Mouse (Mus musculus) ovary, postnatal 10 days (tissue): ENCODE measurements around the gene Dll3.

Source experiments
- DNase-seq: peaks from one replicate; pipeline ENCODE4 v3.0.0; 2022; ENCODE audit warnings: low spot score

Dll3 gene

DNA sequence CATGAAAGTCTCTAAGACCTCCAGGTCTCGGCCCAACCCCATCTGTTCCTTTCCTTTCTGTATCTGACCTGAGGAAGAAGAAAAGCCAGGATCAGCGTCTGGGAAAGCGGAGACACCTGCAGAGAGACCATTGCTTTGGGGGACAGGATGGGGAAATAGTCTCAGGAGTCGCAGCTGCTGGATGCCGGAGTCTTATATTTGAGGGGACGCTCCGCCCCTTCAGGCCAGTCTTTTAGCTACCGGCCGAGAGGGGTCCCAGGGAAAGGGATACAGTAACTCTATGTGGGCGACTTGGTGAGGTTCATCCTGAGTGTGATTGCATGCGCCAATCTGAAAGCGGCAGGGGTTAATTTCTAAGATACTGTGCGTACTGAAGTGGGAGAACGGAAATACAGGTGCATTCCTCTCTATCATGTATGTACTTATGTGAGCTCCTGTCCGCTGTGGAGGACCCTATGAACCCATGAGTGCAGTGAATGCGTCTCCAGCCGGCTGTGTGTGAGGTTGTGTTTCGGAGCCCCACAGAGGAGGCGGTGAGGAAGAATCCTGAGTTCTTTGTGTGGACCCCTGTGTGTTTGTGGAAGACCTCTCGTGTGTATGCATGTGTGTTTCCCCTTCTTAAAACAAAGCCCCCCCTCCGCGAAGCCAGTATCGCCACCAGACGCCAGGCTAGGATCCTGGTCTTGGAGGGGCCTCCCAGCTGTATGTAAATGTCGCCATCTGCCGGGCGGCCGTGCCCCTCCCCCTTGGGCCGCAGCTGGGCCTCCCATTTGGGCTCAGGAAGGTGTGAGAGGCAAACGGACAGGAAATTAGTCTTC, at the start of gene Dll3:
Gene Dll3 (minus strand): TSS at position 623 of the 818 bp plus-strand sequence.
- DNase-seq, result no peak

DNA sequence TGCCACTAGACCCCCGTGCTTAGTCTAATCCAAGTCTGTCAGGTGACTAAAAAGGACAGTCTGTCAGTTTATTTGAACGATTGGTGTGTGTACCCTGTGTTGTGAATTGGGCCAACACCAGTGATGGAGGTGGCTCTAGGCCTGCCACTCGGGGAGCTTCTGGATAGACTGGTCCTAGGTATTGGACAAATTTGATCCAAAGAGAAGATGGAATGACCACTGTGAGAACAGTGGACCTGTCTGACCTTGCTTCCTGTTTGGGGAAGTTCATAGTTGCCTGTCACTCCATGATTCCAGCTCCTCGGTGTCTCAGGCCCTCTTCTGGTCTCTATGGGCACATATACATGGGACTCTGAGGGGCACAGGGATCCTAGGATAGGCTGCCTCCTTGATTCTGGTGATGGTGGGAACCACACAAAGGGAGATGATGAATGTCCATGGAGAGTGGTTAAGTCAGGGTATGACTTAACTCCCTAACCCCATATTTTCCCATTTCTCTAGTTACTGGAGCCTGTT, 49.7 kb upstream of the Dll3 start:
- DNase-seq, result no peak

DNA sequence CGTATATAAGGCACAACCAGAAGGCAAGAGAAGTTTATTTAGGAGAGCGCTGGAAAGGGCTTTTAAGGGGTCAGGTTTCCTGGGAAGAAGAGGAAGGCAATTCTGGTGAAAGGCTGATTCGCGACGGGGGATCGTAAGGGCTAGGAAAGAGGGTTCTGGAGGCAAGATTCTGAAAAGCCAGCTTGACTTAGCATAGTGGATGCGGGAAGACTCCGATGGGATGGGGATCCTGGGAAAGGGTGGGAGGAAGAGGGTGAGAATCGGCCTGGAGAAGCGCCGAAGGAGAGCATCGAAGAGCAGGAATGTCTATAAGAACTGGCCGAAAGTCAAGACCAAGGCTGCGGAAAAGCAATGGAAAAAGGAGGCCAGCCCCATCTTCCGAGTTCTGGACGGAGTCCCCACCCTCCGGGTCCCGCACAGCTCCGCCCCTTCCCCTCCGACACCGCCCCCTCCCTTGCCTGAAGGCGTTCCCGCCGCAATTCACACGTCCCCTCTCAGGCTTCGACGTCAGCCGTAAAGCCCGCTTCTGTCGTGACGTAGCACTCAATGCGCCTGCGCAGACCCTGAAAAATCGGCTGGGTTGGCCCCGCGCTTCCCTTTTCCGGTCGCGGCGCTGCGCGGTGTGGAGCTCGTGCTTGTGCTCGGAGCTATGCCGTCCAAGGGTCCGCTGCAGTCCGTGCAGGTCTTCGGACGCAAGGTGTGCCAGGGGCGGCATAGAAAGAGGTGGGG, 48.3 kb upstream of the Dll3 start, which contains the start of gene Rps16:
Gene Rps16 (plus strand): TSS at position 498 of the 729 bp plus-strand sequence.
- DNase-seq, result peak; percentile 98

DNA sequence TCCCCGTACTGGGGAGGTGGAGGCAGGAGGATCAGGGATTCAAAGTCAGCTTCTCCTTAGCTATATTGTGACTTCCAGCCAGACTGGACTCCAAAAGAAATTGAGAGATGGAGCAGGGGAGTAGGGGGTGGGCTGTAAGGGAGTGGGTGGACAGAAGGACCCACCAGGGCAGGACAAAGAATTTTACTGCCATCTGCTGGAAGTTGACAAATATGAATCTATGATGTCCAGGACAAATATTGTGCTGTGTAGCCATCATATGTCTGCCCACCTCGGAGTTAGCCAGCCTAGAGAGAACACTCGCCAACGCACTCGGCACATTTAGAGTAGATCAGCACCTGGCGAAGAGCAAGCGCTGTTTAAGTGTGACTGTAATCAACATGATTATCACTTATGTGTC, 46.6 kb upstream of the Dll3 start:
- DNase-seq, result no peak

DNA sequence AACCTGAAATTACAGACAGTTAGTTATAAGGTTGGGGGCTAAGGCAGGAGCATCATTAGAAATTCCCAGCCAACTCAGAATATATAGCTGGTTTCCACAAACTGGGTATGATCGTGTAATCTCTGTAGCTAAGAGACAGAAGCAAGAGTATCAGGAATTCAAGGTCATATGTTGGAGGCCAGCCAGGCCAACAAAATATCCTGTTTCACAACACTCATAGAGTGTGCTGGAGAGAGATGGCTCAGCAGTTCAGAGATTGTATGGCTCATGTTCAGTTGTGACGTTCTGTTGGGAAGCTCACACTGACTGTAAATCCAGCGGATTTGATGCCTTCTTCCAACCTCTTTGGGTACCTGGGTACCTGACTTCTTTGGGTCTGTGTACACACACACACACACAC, 45.7 kb upstream of the Dll3 start:
- no peak for DNase-seq

DNA sequence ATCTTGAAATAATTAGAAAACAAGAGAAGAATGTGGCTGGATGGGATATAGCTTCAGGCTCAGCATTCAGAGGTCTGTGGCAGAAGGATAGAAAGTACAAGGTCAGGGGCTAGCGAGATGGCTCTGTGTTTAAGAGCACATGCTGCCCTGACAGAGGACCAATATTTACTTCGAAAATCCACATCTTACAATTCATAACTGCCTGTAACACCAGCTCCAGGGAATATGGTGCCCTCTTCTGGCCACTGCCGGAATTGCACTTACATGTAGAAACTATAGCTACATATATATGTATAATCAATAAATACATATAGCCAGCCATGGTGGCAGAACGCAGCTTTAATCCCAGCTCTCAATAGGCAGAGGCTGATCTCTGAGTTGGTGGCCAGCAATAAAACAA, 42.6 kb upstream of the Dll3 start:
- DNase-seq, result peak; percentile 42

DNA sequence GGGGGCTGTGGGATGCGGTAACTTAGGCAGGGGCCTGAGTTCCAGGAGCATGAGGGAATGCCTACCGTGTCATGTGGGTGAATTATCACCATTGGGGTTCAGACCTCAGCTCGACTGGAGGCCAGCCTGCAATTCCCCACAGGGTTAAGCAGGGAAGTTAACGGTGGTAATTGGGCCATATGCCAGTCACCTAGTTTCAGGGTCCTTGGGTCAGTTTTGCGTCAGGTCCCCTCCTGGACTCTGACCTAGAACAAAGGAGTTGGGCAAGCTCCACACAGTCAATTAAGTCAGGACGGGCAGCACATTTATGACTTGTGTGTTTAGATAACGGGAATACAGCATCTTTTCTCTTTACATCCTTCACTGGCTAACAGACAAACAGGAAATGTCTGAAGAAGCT, 39.3 kb upstream of the Dll3 start:
- no peak for DNase-seq

DNA sequence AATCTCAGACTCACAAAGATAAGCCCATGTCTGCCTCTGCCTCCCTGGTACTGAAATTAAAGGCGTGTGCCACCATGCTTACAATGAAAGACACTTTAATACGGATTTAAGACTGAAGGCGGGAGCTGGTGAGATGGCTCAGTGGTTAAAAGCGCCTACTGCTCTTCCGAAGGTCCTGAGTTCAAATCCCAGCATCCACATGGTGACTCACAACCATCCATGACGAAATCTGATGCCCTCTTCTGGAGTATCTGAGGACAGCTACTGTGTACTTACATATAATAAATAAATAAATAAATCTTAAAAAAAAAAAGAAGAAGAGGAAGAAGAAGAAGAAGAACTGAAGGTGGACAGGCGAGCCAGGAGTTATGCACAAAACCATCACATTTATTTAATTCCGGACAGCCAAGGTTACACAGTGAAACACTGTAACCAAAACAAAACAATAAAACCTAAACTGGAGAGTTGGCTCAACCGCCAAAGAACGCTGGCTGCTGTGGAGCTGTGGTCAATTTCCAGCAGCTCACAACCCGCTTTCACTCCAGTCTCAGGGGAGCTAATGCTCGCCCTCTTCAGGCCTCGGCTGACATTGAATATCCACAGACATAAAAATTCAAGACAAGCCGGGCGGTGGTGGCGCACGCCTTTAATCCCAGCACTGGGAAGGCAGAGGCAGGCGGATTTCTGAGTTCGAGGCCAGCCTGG, 37.3 kb upstream of the Dll3 start:
- no peak for DNase-seq

DNA sequence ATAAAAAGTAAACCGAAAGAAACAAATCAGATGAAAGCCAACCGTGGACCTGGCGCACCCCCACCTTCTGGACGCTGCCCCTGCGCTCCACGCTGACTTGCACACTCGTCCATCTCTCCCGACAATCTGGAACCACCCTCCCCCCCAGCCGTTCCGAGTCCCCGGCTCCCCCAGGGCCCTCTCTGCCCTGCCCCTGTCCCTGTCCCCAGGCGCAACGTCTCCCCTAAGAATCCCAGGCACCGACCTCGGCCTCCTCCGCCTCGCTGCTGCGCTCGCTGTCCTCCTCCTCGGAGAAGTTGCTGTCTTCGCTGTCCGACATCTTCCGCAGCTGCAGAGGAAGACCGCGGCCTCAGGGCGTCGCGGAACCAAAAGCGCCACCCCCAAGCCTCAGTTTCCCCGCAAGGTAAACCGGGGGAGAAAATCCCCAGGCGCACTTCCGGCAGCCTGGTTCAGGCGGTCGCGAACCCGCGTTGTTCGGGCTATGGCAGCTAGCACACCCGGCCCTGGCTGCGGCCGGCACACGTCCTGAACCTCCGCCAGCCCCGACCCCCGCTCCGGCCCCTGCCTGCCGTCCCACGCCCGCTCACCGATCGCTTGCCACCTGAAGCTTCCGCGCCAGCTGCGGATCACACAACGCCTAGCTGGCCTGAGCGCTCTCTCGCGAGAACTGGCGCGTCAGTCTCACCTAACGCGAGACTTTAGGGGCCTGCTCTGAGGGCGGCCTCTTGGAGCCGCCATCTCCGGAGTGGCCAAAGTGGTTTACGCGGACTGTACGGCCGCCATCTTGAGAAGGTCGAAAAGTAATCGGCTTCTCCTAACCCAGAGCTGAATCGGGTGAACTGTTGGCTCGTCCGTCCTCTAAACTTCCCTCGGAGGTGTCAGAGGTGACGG, 36.3 kb upstream of the Dll3 start, which contains the start of gene Supt5:
Gene Supt5 (minus strand): TSS at position 639 of the 891 bp plus-strand sequence.
- DNase-seq, result peak; percentile 79

DNA sequence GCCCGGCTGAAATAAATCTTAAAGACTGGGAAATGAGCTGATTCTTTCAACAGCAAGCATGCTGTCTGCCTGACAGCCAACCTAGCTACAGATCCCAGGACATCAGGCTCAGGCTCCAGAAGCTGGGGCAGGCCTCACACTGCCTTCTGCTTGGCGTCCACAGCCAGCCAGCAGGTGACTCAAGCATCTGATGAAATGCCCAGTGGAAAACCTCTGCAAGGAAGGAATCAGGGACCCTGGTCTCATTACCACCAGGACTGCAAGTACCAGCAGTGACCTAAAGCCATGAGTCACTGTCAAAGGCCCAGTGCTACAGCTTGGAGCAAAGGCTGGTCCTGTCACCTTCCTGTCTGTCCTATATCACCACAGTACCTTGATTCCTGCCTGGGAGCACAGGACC, 33.4 kb upstream of the Dll3 start:
- no peak for DNase-seq

DNA sequence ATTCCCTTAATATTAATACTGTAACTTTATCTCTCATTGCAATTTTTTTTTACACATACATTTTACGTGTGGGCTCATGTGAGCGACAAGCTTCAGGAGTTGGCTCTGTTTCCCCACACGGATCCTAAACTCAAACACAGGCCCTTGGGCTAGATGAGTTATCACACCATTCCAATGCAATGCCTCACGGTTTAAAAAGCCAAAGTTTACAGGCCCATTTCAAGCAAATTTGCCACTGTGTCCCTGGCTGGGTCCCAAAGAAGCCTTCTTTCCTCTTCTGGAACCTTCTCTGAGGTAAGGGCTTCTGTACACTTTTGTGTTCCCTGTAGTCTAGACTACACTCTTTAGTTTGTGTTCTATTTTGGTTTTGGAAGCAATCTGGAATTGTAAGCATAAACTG, 32.5 kb upstream of the Dll3 start:
- DNase-seq, result no peak

DNA sequence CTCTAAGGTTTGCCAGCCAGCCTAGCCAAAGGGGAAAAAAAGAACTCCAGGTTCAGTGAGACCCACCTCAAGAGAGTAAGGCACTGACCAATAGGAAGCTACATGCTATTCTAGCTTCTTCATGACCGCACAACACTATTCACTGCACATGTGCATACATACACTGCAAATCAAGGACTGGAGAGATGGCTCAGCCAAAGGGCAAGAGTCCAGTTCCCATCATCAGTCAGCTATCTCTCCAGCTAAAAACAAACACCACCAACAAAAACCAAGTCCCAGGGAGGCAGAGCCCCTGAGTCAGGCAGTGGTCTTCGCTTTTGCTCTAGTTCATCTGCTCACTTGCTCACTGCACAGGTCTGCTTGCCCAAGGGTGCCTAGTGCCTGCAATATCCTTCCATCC, 26.2 kb upstream of the Dll3 start:
- no peak for DNase-seq

DNA sequence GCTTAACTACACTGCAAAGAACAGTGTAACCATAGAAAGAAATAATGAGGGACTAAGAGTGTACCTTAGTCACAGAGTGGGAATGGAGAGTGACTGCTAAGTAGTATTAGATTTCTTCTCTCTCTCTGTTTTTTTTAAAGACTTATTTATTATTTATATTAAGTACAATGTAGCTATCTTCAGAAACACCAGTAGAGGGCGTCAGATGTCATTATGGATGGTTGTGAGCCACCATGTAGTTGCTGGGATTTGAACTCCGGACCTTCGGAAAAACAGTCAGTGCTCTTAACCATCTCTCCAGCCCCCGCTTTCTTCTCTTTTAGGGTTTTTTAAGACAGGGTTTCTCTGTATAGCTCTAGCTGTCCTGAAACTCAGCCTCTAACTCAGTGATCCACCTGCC, 24.4 kb upstream of the Dll3 start:
- DNase-seq, result no peak

DNA sequence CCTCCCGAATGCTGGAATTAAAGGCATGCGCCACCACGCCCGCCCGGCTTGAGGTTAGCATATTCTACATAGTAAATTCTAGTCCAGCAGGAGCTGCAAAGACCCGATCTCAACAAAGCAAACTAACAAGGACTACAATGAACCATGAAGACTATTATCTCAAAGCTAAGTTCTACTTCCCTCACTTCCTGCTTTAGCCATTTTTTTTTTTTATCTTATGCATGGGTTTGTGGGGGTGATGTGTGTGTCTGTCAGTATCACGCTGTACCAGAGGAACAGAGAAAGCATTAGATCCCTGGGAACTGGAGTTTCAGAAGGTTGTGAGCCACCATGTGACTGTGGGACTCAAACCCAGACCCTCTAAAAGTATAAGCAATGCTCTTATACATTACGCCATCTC, 23.3 kb upstream of the Dll3 start:
- DNase-seq, result no peak

DNA sequence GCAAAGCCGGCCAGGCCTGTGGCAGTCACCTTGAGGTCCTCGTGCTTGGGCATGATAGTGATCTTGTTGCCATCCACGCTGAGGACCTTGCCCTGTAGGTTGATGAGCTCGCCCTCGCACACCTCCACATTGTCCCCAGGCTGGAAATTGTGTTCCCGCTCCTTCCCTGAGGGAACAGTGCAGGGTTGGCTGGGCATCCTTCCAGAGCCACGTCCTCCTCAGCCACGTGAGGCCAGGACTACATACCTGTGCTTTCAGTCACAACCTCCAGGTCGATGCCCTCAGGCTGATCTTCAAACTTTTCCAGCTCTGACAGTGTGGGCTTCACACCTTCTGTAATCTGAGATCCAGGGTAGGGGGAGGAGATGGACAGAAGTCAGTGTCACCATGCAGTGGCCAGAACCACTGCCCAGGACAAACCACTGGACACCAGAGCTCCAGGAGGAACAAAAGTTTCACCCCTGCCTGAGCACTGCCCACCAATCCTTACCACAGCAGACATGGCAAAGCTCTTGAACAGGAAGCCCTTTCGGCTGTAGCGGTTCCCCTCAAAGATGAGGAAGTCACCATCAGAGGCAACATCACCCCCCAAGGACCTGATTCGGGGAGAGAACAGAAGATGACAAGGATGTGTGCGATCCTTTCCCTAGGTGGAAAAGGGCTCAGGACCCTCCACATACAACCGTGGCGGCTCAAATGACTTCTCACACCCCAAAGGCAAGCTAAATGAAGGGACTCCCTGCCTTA, 20.1 kb upstream of the Dll3 start:
- DNase-seq, result no peak

DNA sequence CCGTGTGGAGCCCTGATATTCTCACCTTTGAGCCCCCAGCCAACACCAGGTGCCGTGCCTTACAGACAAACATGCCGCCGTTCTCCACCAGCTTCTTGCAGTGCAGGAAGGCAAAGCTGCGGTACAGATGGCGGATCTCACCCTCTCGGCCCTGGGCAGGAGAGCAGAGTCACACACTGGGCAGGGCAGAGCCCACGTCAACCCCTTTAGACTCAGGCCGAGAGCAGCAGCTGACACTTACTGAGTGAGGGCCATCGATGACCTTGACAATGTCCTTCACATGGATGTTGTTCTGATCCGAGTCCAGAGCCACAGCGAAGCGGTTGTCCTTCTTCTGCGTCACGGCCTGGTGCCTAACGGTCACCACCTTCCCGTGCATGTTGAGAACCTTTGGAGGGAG, 16.7 kb upstream of the Dll3 start:
- no peak for DNase-seq

DNA sequence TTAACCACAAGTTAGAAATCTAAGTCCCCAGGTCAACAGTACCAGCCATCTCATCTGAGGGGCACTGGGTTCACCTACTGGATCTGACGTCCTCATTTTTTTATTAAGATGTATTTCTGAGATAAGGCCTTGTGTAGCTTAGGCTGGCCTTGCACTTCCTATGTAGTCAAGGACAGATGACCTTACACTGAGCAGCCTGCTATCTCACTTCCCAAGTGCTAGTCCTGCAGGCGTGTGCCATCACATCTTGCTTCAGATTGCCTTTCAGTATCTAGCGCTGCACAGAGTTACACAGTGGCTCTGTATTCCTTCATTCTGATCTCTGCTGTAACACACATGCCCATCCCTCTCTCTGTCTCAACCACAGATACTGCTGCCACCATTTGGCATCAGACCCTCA, 16.0 kb upstream of the Dll3 start:
- no peak for DNase-seq

DNA sequence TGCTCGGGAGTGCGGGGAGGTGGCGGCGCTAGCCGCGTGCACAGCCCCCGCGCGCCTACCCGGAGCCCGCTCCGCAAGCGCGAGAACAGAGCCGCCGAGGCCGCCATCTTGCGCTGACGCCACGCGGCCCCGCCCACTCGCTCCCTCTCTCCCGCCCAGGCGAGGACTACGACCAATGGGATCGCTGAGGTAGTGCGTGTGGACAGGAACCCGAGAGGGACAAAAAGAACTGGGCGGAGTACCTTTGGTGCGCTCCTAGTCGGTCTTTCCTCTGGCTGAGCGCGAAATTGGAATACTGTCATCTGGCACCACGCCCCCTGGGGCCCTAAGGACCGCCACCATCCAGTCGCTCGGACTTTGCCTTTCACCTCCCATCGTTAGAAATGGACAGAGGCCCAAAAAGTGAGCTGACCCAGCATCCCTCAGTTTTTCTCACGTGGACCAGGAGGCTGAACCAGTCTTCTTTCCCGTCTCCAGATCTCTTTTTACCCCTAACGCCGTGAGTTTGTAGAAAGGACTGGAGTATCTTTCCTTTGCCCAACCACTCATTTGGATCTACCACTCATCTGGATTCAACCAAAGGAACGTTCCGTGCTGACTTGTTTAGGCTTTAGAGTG, 10.0 kb upstream of the Dll3 start, which contains the start of gene Timm50:
Gene Timm50 (minus strand): TSS at position 147 of the 618 bp plus-strand sequence.
- DNase-seq, result peak; percentile 92

DNA sequence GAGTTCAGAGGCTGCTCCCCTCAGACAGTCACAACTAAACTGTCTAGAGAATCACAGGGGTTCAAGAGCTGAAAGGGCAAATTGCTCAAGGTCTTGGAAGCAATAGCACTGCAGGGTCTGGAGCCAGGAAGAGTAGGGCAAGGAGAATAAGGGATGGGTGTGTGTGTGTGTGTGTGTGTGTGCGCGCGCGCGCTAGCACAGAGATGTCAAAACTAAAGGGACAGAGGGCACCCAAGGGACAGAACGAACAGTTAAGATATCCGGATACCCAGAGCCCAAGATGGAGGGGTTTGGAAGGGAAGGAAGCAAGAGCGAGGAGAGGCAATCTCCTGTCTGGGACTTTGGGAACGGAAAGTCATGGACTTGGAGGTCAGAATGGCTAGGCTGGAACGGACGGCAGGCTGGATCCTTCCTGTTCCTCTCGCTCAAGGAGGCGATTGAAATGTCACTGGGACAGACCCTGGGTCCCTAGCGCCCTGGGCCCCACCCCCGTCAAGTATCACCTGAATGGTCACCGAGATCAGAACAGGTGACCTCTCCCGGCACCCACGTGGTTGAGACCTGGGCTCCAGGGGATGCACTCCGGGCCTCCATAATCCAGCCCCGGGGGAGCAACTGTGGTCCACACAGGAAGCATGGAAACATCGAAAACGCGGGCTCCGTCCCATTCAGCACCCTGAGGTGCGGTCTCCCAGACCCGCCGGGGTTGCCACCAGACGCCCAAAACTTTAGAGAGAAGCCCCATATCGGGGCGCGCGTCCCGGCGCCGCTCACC, 9.3 kb upstream of the Dll3 start:
- no peak for DNase-seq
